Mouse (Mus musculus) heart, embryonic 14.5 days (tissue): ENCODE data around the gene Gabpb1. TPM values are rescaled to one million over a fixed set of nuclear protein-coding genes. Genes with fewer than 3 reads are reported as not detected.

Source experiments
- ATAC-seq: fragments of 200-750 bp; cut with Nextera tagmentation; 2 replicates; pipeline ENCODE4 v1.8.0; 2017; ENCODE audit warnings: low read depth, moderate TSS enrichment; ENCODE audit not compliant: insufficient number of reproducible peaks, insufficient read depth, low FRiP score
- H3K27ac ChIP-seq, 2 experiments: fragments of 200-500 bp in 1 of 2; fragments of 300-500 bp in 1 of 2; sonication (generic) in 1 of 2; replicated peaks in 1 of 2; 2 replicates each; pipeline ENCODE4 v1.5.1; 2012 to 2014; ENCODE audit warnings: low read depth in 2 of 2, low read length in 2 of 2, control low read depth in 1 of 2, mild to moderate bottlenecking in 1 of 2, mixed read lengths in 1 of 2; ENCODE audit not compliant: control insufficient read depth in 1 of 2, insufficient read depth in 1 of 2
- H3K27me3 ChIP-seq: fragments of 300-500 bp; sonication (generic); 2 replicates; pipeline ENCODE4 v1.6.1; 2014; ENCODE audit warnings: mild to moderate bottlenecking, low read length, control low read depth; ENCODE audit not compliant: control insufficient read depth, insufficient read depth
- H3K36me3 ChIP-seq: fragments of 300-500 bp; sonication (generic); 2 replicates; pipeline ENCODE4 v1.6.1; 2014; ENCODE audit warnings: mild to moderate bottlenecking, control low read depth, low read length, mixed read lengths; ENCODE audit not compliant: control insufficient read depth, insufficient read depth
- H3K4me1 ChIP-seq, 2 experiments: fragments of 200-500 bp in 1 of 2; fragments of 300-500 bp in 1 of 2; sonication (generic) in 1 of 2; 2 replicates each; pipeline ENCODE4 v1.6.1; 2012 to 2014; ENCODE audit warnings: low read length in 2 of 2, control low read depth in 1 of 2, mixed read lengths in 1 of 2; ENCODE audit not compliant: control insufficient read depth in 2 of 2, insufficient read depth in 2 of 2
- H3K4me2 ChIP-seq: fragments of 300-500 bp; sonication (generic); 2 replicates; pipeline ENCODE4 v1.6.1; 2014; ENCODE audit warnings: mild to moderate bottlenecking, low read length
- H3K4me3 ChIP-seq, 2 experiments: fragments of 200-500 bp in 1 of 2; fragments of 300-500 bp in 1 of 2; sonication (generic) in 1 of 2; 2 replicates each; pipeline ENCODE4 v1.5.1; 2012 to 2014; ENCODE audit warnings: low read length in 2 of 2, mild to moderate bottlenecking in 2 of 2, control low read depth in 1 of 2, low read depth in 1 of 2, moderate library complexity in 1 of 2; ENCODE audit not compliant: control insufficient read depth in 1 of 2, insufficient read depth in 1 of 2
- H3K9ac ChIP-seq: fragments of 300-500 bp; sonication (generic); 2 replicates; pipeline ENCODE4 v1.6.1; 2014; ENCODE audit warnings: mild to moderate bottlenecking, low read length
- H3K9me3 ChIP-seq: fragments of 300-500 bp; sonication (generic); 2 replicates; pipeline ENCODE4 v1.6.1; 2016; ENCODE audit warnings: low read length, control low read depth; ENCODE audit not compliant: control insufficient read depth
- WGBS: fragments of 180-500 bp; shearing (Covaris S2); extraction: QIAGEN DNeasy Blood & Tissue Kit; methylation state at CpG from one replicate; pipeline ENCODE4 v1.1.7; 2014; 5-methylcytosine and 5-hydroxymethylcytosine counted together
- polyA plus RNA-seq: library from polyadenylated mRNA; unstranded; fragments of >200 nt; fragmentation: Nextera tagmentation; extraction: Ambion mirVana; gene quantifications from 2 replicates; pipeline ENCODE4 v1.2.1, GENCODE M21; 2014

The Gabpb1 gene
- polyA plus RNA-seq, 1 experiment from 2014 or later: 33.4 TPM

DNA sequence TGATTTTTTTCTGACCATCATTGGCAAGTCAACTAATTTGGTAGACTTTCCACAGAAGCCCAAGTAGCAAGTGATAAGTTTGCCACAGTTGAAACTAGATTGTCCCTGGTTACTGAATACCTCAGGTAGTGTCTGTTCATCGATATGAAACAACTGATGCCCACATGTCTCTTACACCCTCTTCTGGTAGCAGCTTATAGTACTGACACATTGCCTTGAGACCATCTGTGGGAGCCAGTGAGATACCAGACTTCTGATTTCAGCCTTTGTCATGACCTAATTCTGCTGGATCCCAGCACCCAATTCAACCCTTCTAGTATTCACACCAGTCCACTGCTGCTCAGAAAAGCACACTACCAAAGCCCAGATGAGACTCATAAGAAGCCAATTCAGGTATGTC, 31.4 kb downstream of the Gabpb1 start:
- Histone ChIP-seq H3K4me2 (no peak overlapping the region), H3K27me3 (no peaks in the 10 kb centered on the region), H3K4me3 (no peak overlapping the region), H3K9ac (no peak overlapping the region), H3K36me3 (peaks cover 86% of the 10 kb centered on the region), H3K9me3 (peaks cover 6% of the 10 kb centered on the region; the same call in 1 of the 2 replicates), H3K4me1 (no peaks in the 10 kb centered on the region), H3K27ac (no peak overlapping the region)
- no peak for ATAC-seq
- 91% methylated on average over 1 of the region's 1 CpGs for WGBS

DNA sequence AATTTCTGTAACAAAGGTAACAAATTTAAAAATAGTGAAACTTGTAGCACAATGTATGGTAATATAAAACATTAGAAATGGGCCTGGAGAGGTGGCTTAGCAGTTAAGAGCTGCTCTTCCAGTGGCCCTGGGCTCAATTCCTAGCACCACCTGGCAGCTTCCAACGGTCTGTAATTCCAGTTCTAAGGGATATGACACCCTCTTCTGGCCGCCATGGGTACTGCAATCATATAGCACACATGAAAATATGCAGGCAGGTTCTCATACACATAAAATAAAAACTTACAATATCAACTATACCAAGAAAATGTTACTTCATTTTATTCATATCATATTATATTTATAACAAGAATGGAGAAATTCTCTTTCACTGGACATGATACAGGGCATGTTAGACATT, 35.8 kb downstream of the Gabpb1 start:
- Histone ChIP-seq H3K9me3 (peaks cover 6% of the 10 kb centered on the region; the same call in 1 of the 2 replicates), H3K9ac (no peak overlapping the region), H3K4me2 (no peak overlapping the region), H3K27ac (no peak overlapping the region), H3K27me3 (no peaks in the 10 kb centered on the region), H3K36me3 (peaks cover 70% of the 10 kb centered on the region), H3K4me3 (no peak overlapping the region), H3K4me1 (no peaks in the 10 kb centered on the region)
- ATAC-seq: no peak
- WGBS: 84% methylated on average over 2 of the region's 2 CpGs

DNA sequence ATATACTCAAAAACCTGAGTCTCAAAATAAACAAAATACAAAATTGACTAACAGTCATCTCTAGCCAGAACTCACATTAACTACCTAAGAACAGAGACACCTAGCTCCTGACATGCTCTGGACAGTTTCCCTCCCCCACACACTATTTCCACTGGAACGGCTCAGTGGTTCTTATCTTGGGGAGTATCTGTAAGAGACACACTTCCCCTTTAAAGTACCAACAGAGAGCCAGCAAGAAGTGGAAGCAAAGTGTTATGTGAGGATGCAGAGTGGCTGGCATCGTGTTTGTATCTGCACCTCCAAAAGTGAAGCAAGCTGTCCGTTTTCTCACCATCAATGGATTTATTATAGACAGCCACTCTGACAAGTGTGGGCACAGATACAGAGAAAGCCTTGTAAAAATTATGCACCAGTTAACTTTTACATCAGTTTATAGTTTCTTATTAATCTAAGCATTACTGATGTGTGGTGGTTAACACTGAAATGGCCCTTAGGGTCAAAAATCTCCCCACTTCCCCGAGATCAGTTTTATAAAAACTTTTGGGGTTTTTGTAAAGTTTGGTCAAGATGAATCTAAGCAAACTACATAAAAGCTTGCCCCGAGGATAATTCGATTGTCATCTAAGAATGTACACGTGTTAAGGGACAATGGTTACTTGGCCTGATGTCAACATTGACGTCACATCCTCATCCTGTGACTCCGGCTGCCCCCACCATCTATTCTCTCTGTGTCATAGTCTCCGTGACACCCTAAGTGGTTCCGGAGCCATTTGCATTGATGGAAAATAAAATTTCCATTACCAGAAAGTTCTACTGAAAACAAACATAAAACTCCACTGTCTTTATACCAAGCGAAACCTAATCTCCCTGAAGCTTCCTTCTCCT, 40.0 kb downstream of the Gabpb1 start:
- no peak for ATAC-seq
- H3K27ac ChIP-seq: 0 out of 4 replicates have a peak overlapping the region, but pooled peaks of 1 of the 2 experiments have one; percentile 14
- H3K4me3 ChIP-seq: no peak overlapping the region
- H3K27me3 ChIP-seq: no peaks in the 10 kb centered on the region
- H3K4me1 ChIP-seq: no peaks in the 10 kb centered on the region
- peaks cover 54% of the 10 kb centered on the region for H3K36me3 ChIP-seq
- H3K4me2 ChIP-seq: no peak overlapping the region
- peaks cover 6% of the 10 kb centered on the region; the same call in 1 of the 2 replicates for H3K9me3 ChIP-seq
- WGBS: 60% methylated on average over 12 of the region's 12 CpGs
- H3K9ac ChIP-seq: no peak overlapping the region

DNA sequence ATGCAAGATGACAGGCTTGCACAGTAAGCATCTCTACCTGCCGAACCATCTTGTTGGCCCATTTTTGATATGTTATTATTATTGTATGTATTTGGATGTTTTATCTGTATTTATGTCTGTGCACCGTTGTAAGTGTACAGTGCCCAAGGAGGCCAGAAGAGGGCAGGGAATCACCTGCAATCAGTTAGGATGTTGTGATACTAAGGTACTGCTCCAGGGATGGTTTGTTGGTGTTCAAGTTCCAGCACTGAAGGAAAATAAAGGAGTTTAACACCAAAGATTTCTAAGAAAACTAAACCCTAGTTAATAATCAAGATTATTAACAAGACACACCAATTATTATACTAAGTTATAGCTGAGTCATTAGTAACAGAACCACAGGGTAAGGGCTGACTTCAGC, 43.0 kb downstream of the Gabpb1 start:
- H3K9me3 ChIP-seq: no peaks in the 10 kb centered on the region
- WGBS: 88% methylated on average over 2 of the region's 2 CpGs
- ATAC-seq: no peak

DNA sequence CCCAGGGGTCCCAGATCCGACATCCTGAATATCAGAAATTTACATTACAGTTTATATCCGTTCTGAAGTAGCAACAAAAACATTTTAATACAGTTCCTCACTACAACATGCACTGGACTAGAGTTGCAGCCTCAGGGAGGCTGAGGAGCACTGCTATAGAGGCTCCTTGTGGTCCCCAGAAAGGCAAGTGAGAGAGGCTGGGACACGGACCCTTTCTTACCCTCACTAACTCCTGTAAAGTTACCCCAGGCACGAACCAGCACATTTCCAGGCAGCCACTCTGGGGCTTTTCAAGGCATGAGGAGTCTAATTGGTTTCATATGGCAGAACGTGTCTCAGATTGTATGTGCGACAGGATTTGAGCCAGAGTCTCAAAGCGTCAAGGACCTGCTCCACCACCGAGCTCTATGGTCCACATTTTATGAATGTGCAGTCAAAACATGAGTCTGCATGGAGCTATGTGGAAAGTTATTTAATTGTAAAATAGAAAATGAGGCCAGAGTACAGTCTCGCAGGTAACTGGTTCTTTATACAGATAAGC, 47.6 kb downstream of the Gabpb1 start:
- Histone ChIP-seq H3K9ac (no peak overlapping the region), H3K4me1 (no peaks in the 10 kb centered on the region), H3K36me3 (peaks cover 46% of the 10 kb centered on the region), H3K4me2 (no peak overlapping the region), H3K27ac (no peak overlapping the region; a peak in 1 of 4 replicates), H3K27me3 (no peaks in the 10 kb centered on the region), H3K4me3 (no peak overlapping the region), H3K9me3 (no peaks in the 10 kb centered on the region)
- WGBS: 85% methylated on average over 9 of the region's 9 CpGs
- ATAC-seq: no peak

More for the DNA sequence above, 43.0 kb downstream of the Gabpb1 start:
- H3K9ac ChIP-seq: no peak overlapping the region
- H3K27ac ChIP-seq: no peak overlapping the region
- H3K36me3 ChIP-seq: peaks cover 56% of the 10 kb centered on the region
- no peak overlapping the region for H3K4me3 ChIP-seq
- no peaks in the 10 kb centered on the region for H3K4me1 ChIP-seq
- no peak overlapping the region for H3K4me2 ChIP-seq
- H3K27me3 ChIP-seq: no peaks in the 10 kb centered on the region

DNA sequence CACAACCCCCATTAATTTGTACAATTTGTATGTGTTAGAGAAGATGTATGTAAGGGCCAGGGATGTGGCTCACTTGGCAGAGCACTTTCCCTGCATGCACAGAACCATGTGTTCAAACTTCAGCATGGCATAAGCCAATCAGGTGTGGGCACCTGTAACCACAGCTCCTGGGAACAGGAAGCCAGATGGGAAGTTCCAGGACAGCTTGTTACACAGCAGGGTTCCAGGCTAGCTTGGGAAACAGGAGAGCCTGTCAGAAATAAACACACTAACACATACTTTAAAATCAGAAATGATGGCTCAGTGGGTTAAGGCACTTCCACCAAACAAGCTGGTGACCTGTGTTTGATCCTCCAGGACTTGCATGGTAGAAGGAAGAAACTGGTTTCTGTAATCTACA, 53.0 kb downstream of the Gabpb1 start:
- Histone ChIP-seq H3K4me3 (no peak overlapping the region), H3K36me3 (peaks cover 7% of the 10 kb centered on the region; the same call in 1 of the 2 replicates), H3K4me2 (no peak overlapping the region), H3K27ac (no peak overlapping the region), H3K9ac (no peak overlapping the region), H3K9me3 (no peaks in the 10 kb centered on the region), H3K4me1 (peaks cover 15 to 16% of the 10 kb centered on the region in 2 experiments), H3K27me3 (no peaks in the 10 kb centered on the region)
- ATAC-seq: no peak

DNA sequence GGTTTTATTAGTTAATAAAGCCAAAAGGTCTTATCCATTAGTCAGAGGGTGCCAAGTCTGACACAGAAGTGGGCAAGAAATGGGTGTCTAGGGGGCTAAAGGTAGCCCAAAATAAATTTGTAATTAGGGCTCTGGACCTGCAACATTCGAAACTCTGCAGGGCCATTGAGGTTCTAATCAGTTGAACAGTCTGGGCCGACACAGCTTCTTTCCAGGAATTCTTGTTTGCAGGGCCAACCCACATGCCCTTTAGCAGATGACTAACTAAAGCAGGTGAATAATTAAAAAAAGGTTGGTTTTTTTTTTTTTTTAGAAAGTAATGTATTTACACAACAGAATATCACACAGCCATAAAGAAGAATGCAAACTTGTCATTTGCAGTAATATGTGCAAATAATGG, 53.7 kb downstream of the Gabpb1 start:
- WGBS: 69% methylated on average over 2 of the region's 2 CpGs
- no peak overlapping the region for H3K4me3 ChIP-seq
- H3K27me3 ChIP-seq: no peaks in the 10 kb centered on the region
- H3K9me3 ChIP-seq: no peaks in the 10 kb centered on the region
- ATAC-seq: no peak
- H3K4me1 ChIP-seq: peaks cover 15 to 16% of the 10 kb centered on the region in 2 experiments
- no peak overlapping the region for H3K27ac ChIP-seq
- no peak overlapping the region for H3K9ac ChIP-seq
- H3K4me2 ChIP-seq: no peak overlapping the region
- H3K36me3 ChIP-seq: no peaks in the 10 kb centered on the region
